Mouse (Mus musculus) midbrain, embryonic 14.5 days (tissue): ENCODE measurements around the gene Vdac2. TPM values are rescaled to one million over a fixed set of nuclear protein-coding genes. Genes with fewer than 3 reads are reported as not detected.

Source experiments
- polyA plus RNA-seq: library from polyadenylated mRNA; unstranded; fragments of >200 nt; fragmentation: Nextera tagmentation; extraction: Ambion mirVana; gene quantifications from 2 replicates; pipeline ENCODE4 v1.2.1, GENCODE M21; 2014

The Vdac2 gene
- polyA plus RNA-seq, 1 experiment from 2014 or later: 297 TPM

Other genes starting within 250 kb of the Vdac2 start
- gene Dupd1, start 110.7 kb upstream of the Vdac2 start, polyA plus RNA-seq: not detected in 2 replicates
- 23.4 and 28.6 TPM in 2 replicates for gene Samd8, start 74.7 kb upstream of the Vdac2 start, polyA plus RNA-seq
- not detected in 2 replicates for gene Dusp13, start 74.1 kb upstream of the Vdac2 start, polyA plus RNA-seq
- gene Comtd1, start 23.7 kb downstream of the Vdac2 start, polyA plus RNA-seq: 38.8 and 55.7 TPM in 2 replicates
- gene Zfp503, start 164.4 kb downstream of the Vdac2 start, polyA plus RNA-seq: 4.4 and 5.0 TPM in 2 replicates
- 0.42 TPM in 1 of 2 replicates, not detected in the other for gene Lrmda, start 194.5 kb downstream of the Vdac2 start, polyA plus RNA-seq